Mouse (Mus musculus) thymus, adult 2 months (tissue): ENCODE measurements around the gene Gnpat.

Experiments
- CTCF ChIP-seq: fragments of 200-500 bp; IDR thresholded peaks from 2 replicates; pipeline ENCODE4 v1.5.1; 2012; ENCODE audit warnings: mild to moderate bottlenecking, control low read depth, low read length, moderate library complexity, borderline replicate concordance; ENCODE audit not compliant: control insufficient read depth, poor library complexity, insufficient read depth; ENCODE audit errors: extremely low read depth
- POLR2A ChIP-seq: fragments of 200-500 bp; IDR thresholded peaks from 2 replicates; pipeline ENCODE4 v1.6.1; 2012; ENCODE audit warnings: mild to moderate bottlenecking, low read length, control low read depth, moderate library complexity; ENCODE audit not compliant: control insufficient read depth, poor library complexity, insufficient read depth; ENCODE audit errors: extremely low read depth

DNA sequence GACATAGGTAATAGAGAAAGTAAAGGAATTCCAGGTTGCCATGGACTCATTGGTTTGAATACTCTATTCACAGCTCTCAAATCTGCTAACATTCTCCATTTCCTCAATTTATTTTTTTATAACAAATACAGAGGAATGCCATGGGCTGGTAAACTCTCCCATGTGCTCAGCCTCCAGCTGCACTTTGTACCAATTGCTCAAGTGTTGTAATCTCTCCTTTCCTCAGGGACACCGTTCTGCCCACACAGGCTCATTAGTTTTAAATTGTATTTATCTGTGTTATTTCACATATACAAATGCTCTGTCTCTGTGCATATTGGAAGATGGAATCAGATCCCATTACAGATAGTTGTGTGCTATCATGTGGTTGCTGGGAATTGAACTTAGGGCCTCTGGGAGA is 9.3 kb upstream of the Gnpat start:
- TF ChIP-seq CTCF = no peak
- no peak for TF ChIP-seq POLR2A
